In the genomic region with DNA sequence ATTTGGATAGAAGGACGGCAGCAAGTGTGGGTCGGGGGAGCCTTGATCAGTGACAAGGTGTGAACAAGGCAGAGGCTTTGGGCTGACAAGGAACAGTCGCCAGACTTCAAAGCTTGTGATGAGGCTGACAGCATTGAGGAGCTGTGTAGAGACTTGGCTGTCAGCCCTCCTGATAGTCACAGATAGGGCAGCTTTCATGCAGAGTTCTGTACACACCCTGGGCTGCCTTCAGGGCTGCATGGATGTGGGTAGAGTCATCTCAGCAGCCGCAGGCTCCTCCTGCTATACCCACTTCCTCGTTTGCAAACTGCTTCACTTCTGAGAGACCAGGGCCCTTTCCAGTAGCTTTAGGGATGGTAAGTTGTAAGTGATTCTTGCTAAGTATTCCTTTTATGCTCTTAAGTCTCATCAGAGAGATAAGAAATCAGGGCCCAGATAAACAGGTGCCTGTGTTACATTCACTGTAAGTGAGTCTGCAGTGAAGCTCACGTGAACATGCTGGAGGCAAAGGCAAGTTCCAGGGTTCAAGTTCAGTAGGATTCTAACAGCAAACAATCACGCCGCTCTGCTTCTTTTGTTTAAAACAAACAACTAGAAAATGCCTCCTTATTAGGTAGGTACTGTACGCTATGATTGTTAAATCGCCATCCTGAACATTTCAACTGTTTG, we compare ENCODE assay signal across 8 mouse cellular contexts. TPM values are rescaled to one million over a fixed set of nuclear protein-coding genes. Genes with fewer than 3 reads are reported as not detected.
DNase-seq lines count a peak whose midpoint lies in the region; ATAC-seq lines count a peak whose summit lies in the region.

No protein-coding gene starts in this region.

- peak; percentile 94 for ATAC-seq in erythroid progenitor cell, adult 5-6 weeks (replicated peaks; ENCODE audit: low FRiP score, poor library complexity, severe bottlenecking)
- 0 out of 2 replicates have a peak, but pooled peaks have one; percentile 28 for ATAC-seq in lung, embryonic 16.5 days (ENCODE audit: low read depth)

- no peaks in the 10 kb centered on the region for H3K9me3 ChIP-seq in lung, embryonic 16.5 days (ENCODE audit: control insufficient read depth, low read length)

- H3K9ac ChIP-seq in lung, embryonic 16.5 days (ENCODE audit: low read length), result no peak overlapping the region

- WGBS in lung, embryonic 16.5 days, result 43% methylated on average over 10 of the region's 10 CpGs

- no peak overlapping the region for H3K27ac ChIP-seq in lung, embryonic 16.5 days (ENCODE audit: low read length)

- H3K4me2 ChIP-seq in lung, embryonic 16.5 days (ENCODE audit: low read depth, low read length), result no peak overlapping the region

- H3K27me3 ChIP-seq in lung, embryonic 16.5 days (ENCODE audit: control insufficient read depth, insufficient read depth, low read depth, low read length), result no peaks in the 10 kb centered on the region
- no peaks in the 10 kb centered on the region for H3K27me3 ChIP-seq in splenic B cell, adult 2 months (ENCODE audit: control insufficient read depth, insufficient read depth, low read length, poor library complexity, severe bottlenecking)

- no peak overlapping the region for H3K4me3 ChIP-seq in lung, embryonic 16.5 days (ENCODE audit: low read length)

- H3K4me1 ChIP-seq in lung, embryonic 16.5 days (replicated peaks; ENCODE audit: control insufficient read depth, insufficient read depth, low read length), result peaks cover 8% of the 10 kb centered on the region

- no peaks in the 10 kb centered on the region for H3K36me3 ChIP-seq in lung, embryonic 16.5 days (ENCODE audit: control insufficient read depth, insufficient read depth, low read length)
- H3K36me3 ChIP-seq in splenic B cell, adult 2 months (ENCODE audit: control insufficient read depth, insufficient read depth, low read length, poor library complexity, severe bottlenecking), result no peaks in the 10 kb centered on the region

- peak; percentile 93 for DNase-seq in heart, adult 11 months
- DNase-seq in heart, adult 9 months (ENCODE audit: low spot score in 2 of 2), result no peak
- DNase-seq in splenic B cell, adult 2 months (ENCODE audit: low read depth, low spot score), result peak; percentile 67
- DNase-seq in kidney, postnatal 10 days, result no peak
- no peak for DNase-seq in cerebellum, postnatal 4 days (ENCODE audit: low spot score in 2 of 2)
- DNase-seq in layer of hippocampus, postnatal 25 days (ENCODE audit: extremely low spot score in 1 of 2, low spot score in 1 of 2), result no peak

RNA-seq across cellular contexts. Expression of a gene that starts 14.2 kb away (rescaled TPM):
- total RNA-seq in erythroid progenitor cell, adult 5-6 weeks (2015; ENCODE audit: low replicate concordance), result 157 and 193 TPM in 2 replicates
- 182 and 220 TPM in 2 replicates for total RNA-seq in erythroid progenitor cell, adult 5-6 weeks (2017; ENCODE audit: low replicate concordance)
- 126 and 130 TPM in 2 replicates for polyA plus RNA-seq in lung, embryonic 16.5 days (2015; fragmentation: Nextera tagmentation; extraction: Ambion mirVana)
- total RNA-seq in layer of hippocampus, postnatal 25 days (2021), result 100 to 1,000 TPM; 101 to 108 TPM

RNA-seq across cellular contexts. Expression of a gene that starts 55.3 kb away (rescaled TPM):
- 1.1 TPM in 1 of 2 replicates, not detected in the other for total RNA-seq in erythroid progenitor cell, adult 5-6 weeks (2015; ENCODE audit: low replicate concordance)
- not detected in 2 replicates for total RNA-seq in erythroid progenitor cell, adult 5-6 weeks (2017; ENCODE audit: low replicate concordance)
- 0.45 TPM in 2 replicates for polyA plus RNA-seq in lung, embryonic 16.5 days (2015; fragmentation: Nextera tagmentation; extraction: Ambion mirVana)
- under 1 TPM; 0.69 to 0.89 TPM for total RNA-seq in layer of hippocampus, postnatal 25 days (2021)

RNA-seq across cellular contexts. Expression of a gene that starts 55.3 kb away (rescaled TPM):
- total RNA-seq in erythroid progenitor cell, adult 5-6 weeks (2015; ENCODE audit: low replicate concordance), result not detected in 2 replicates
- not detected in 2 replicates for total RNA-seq in erythroid progenitor cell, adult 5-6 weeks (2017; ENCODE audit: low replicate concordance)
- not detected in 2 replicates for polyA plus RNA-seq in lung, embryonic 16.5 days (2015; fragmentation: Nextera tagmentation; extraction: Ambion mirVana)
- total RNA-seq in layer of hippocampus, postnatal 25 days (2021), result not detected

Comparison
In these comparisons a context has a peak if more than half of its experiments do, and no peak if none do; other contexts are left out.
1. DNase-seq: peak in heart, adult 11 months (single experiment) and splenic B cell, adult 2 months (single experiment); none in heart, adult 9 months (0 of 2), kidney, postnatal 10 days (single experiment), cerebellum, postnatal 4 days (0 of 2) and layer of hippocampus, postnatal 25 days (0 of 2).